Mouse (Mus musculus) left cerebral cortex, adult 11 months (tissue): ENCODE measurements around the gene Abcb8.

Experiments used
- DNase-seq: peaks from one replicate; pipeline ENCODE4 v3.0.0; 2022; ENCODE audit warnings: low spot score

Gene Abcb8

DNA sequence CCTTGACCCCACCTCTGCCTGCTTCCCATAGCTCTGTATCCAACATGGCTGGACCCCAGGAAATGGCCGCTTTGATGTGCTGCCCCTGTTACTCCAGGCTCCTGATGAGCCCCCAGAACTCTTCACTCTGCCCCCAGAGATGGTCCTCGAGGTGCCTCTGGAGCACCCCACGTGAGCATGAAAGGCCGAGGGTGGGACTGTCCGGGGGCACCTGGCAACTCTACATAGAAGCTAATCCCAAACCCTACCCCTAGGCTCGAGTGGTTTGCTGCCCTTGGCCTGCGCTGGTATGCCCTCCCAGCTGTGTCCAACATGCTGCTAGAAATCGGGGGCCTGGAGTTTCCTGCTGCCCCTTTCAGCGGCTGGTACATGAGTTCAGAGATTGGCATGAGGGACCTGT is 23.7 kb upstream of the Abcb8 start:
- no peak for DNase-seq

DNA sequence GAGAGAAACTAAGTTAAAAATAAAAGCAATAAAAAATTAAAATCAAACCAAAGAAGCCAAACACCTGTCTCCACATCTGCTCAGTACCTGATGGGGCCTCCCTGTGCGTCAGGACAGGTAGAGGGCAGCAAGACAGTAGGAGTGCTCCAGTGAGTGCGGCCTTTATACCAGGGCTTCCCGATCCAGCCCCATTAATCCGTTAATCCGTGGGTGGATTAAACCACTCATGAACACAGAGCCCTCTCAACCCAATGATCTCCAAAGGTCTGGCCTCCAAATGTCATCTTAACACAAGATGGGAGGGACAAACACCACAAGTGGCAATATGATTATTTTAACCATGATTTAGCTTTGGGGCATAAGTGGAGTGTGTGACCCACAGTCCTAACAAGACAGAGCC is 19.7 kb upstream of the Abcb8 start:
- no peak for DNase-seq

DNA sequence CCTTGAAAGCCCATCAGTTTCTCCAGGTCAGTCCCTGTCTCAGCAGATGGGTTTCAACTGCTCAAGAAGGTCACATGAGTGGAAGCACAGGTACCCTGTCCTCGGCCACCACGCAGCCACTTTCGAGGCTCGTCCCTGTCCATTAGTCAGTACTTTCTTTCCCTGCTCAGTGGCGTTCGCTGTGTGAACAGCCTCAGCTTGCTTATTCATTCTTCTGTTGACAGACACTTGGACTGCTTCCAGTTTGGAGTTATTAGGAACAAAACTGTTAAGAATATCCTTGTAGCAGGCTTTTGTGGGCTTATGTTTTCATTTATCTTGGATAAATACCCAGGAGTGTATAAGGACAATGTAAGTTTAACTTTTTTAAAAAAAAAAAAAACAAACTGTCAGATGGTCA is 19.2 kb upstream of the Abcb8 start:
- no peak for DNase-seq

DNA sequence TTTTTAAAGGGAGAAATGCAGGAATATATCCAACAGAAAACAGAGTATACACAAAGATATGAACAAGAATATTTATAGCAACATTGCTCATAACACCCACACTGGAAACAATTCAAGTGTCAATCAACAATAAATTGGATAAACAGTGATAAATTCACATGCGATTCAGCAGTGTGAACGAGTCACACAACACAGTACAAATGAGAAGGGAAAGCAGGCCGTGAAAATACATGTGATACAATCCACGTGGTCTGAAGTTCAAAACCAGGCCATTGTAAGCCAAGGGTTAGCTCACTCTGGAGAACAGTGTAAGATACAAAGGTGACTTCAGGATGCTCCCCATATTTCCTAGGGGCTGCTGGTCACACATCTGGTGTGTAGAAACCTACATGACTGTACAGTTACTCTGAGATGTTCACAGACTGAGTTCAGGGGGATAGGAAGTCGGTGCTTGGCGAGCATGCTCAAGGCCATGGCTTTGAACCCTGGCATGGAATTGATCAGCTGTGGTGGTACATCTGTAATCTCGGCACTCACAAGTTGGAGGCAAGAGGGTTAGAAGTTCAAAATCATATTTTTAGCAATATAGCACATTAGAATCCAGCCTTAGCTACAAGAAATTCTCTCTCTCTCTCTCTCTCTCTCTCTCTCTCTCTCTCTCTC is 18.7 kb upstream of the Abcb8 start:
- no peak for DNase-seq

- no peak for DNase-seq
These were observed 14.8 kb upstream of the Abcb8 start for GRCm38 (mm10) chr5:24378700-24379099.

GRCm38 (mm10) chr5:24379501-24379900 is 14.0 kb upstream of the Abcb8 start:
- DNase-seq, result no peak

DNA sequence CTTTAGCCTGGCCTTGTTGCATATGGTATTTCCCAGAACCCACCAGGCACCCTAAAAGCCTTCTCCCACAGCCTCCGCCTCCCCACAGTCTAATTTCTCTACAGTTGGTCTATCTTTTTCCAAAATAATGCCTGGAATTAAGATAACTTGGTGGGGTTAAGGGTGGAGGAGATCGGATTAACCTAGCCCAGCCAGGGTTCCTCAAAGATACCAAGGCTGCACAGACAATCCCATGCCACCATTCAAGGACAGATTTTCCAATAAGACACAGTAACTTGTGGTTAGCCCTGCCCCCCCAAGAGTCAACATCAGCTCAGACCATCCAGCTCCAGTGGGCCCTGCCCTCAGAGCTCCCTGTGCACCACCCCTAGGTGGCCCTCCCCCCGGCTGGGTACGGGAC is 13.0 kb upstream of the Abcb8 start:
- DNase-seq, result no peak

DNA sequence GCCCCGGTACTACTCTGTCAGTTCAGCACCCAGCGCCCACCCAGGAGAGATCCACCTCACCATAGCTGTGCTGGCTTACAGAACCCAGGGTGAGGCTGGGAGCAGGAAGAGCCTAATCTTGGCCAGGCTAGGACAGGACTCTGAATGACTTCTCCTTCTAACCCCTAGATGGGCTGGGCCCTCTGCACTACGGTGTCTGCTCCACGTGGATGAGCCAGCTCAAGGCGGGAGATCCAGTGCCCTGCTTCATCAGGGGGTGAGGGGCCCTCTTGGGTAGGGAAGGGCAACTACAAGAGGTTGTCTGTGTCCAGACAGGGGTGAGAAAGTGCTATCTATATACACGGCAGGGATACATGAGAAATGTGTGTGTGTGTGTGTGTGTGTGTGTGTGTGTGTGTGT is 12.0 kb upstream of the Abcb8 start:
- no peak for DNase-seq

GRCm38 (mm10) chr5:24381988-24382387 is 11.5 kb upstream of the Abcb8 start:
- no peak for DNase-seq

- peak; percentile 90 for DNase-seq
These were observed 10.2 kb upstream of the Abcb8 start for GRCm38 (mm10) chr5:24383026-24383859.

DNA sequence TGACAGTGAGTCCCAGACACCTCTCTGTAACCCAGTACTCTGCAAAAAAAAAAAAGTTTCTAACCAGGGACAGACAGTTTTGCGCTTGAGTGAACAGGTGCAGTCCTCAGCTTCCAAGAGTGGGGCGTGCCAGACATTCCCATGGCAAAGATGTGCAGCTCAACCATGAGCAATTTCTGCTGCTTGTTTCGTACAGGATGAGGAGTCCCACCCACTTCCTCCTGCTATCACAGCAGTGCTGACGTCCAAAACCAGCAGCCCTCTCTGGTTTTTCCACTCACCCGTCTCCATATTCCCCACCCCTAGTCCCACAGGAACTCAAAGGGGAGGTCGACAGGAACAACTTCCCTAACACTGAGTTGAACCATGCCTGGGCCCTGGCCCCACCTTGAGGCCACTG is 9.1 kb upstream of the Abcb8 start:
- DNase-seq, result no peak

DNA sequence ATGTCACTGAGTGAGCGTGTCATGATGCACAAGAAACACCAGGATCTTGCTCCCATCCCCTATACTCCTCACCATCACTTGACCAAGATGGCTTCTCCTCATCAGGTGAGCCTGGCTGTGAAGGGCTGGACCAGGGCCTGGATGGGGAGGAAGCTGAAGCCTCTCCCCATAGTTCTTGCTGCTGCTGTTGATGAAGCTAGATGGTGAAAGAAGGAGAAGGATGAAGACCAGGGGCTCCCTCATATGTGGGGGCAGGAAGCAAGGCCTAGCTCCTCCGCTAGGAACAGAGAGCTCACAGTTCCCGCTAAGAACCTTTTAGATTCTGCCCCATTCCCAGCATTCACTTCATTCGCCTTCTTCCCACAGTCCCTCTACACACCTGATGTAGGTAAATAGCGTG is 8.1 kb upstream of the Abcb8 start:
- no peak for DNase-seq

DNA sequence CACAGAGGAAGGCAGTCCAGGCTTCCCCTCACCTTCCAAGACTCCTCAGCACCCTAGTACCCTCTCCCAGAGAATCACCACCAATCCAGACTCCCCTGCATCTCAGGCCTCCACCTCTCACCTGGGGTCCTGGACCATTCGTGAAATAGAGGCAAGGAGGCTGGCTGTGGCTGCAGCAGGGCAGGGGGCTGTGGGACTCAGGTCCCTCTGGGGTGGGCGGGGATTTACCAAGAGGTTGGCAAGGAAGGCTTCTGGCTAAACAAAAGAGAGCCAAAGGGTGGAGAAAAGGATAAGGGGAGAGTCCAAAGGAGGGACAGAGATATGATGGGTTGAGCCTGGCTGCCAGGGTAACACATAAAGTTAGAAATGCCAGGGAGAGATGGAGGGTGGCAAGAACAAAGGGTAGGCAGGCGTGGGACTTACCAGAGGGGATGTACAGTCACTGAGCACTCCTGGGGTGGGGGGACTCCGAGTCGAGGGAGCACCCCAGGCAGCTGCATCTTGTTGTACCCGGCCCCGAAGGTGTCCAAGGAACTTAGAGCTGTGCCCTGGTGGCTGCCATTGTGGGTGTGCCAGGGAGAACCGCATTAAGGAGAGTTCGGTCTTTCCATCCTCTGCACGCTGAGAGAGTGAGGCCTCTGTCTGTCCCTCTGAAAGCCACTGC is 7.4 kb upstream of the Abcb8 start:
- DNase-seq, result no peak

DNA sequence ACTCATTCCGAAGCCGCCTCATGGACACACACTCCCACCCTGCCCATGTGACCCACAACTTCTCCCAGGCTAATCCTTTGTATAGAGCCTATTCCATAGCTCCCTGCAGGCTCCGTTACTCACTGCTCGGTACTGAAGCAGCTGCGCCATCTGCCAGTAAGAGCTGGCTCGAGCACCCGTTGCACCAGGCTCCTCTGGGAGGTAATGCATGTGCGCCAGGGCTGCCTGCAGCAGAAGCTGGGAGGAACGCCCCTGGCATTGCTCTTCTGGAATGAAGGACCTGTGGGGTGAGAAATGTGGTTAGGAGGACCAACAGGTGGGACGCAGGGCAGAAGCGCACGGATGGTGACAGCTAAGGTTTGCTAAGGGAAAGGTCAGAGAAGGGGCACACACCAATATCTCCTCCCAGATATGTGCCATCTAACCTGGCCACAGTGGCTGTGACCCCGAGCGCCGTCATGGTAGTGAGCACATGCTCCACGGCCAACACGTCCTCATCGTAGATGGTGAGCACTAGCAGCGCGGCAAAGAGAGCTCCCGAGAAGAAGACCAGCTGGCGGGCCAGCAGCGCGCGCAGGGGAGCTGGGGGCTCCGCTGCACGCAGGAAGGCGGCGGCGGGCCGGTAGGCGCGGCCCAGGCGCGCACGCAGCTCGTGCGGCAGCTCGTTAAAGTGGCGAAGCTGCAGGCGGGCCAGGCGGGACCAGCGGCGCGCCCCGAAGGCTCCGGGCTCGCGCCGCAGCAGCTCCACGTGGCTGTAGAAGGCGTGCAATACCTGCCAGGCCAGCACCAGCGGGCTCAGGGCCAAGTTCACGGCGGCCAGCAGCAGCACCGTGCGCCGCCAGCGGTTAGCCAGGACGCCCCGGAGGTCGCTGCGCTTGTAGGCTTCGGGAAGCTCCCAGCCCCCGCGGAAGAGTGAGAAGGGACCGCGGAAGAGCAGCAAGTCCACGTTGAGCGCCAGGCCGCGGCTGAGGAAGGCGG is 5.9 kb upstream of the Abcb8 start:
- no peak for DNase-seq

GRCm38 (mm10) chr5:24388246-24388915 is 5.1 kb upstream of the Abcb8 start:
- no peak for DNase-seq

DNA sequence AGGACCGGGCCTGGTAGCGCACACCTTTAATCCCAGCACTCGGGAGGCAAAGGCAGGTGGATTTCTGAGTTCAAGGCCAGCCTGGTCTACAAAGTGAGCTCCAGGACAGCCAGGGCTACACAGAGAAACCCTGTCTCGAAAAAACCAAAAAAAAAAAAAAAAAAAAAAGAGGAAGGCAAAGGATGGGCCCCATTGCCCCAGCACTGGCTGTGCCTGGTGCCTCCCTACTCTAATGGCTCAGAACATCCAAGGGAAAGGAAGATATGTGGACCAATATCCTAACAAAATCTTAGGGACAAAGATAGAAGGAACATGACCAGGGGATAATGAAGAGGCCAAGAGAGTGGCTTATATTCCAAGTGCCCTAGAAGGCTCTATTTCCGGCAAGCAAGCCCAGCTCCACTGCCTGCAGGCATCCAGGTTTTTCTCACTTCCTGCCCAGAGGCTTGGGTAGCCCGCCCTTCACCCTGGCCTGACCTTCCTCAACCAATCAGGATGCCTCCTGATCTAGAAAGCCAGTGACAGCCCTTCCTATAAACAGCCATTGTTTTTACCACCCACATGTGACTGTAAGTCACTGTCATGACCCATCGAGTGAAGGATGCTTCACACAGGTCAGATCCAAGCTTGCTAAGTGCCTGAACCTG is 4.3 kb upstream of the Abcb8 start:
- DNase-seq, result no peak

- DNase-seq, result no peak
These were observed 3.8 kb upstream of the Abcb8 start for GRCm38 (mm10) chr5:24389658-24390020.

DNA sequence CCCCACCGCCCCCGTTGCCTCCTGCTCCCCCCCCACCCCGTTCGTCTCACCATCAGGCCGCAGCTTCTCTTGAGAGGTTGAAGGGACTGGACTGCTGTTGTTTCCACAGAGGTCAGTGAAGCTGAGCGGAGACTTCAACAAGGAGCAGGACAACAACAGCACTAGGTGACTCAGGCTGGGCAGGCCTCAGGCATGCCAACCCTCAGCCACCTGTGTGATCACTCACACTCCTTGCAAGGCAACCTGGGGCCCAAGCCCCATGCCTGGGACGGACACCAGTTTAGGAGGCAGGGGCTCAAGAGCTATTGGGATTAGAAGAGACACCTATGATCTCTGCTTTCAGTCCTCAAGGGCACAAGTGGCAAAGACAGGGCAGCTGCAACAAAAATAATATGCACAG is 1.6 kb upstream of the Abcb8 start, which contains the start of gene Atg9b:
Atg9b (minus strand) TSS at position 280 of the 400 bp plus-strand sequence.
- DNase-seq, result no peak

DNA sequence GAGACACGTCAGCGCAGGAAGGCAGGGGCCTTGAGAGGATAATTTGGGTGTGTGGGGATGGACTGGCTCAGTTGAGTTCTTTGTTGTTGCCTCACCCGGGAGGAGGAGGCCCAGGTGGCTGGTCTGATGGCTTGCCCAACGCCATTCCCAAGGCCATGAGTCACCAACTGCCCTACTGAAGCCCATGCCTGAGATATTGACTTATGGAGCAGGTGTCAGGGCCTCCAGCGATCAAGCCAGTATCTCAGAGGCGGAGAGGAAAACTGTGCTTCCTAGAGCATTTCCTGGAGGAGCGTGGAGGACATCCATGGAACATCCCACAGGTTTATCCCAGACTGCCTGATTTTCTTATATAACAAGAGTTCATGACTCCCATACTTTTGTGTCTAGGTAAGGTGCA is 739 bp upstream of the Abcb8 start:
- no peak for DNase-seq

- DNase-seq, result peak; percentile 96
These were observed 867 bp downstream of the Abcb8 start for GRCm38 (mm10) chr5:24394165-24394894.
